Mouse (Mus musculus) bone marrow macrophage, adult 2 months (primary cell): ENCODE measurements around the gene Sc5d. TPM values are rescaled to one million over a fixed set of nuclear protein-coding genes. Genes with fewer than 3 reads are reported as not detected.

Experiments
- H3K27ac ChIP-seq: 2 replicates; pipeline ENCODE4 v1.5.1; 2012; ENCODE audit warnings: low read depth, low read length; ENCODE audit not compliant: insufficient read depth
- H3K4me1 ChIP-seq: 2 replicates; pipeline ENCODE4 v1.6.1; 2012; ENCODE audit warnings: low read length; ENCODE audit not compliant: control insufficient read depth, insufficient read depth
- H3K4me3 ChIP-seq: 2 replicates; pipeline ENCODE4 v1.5.1; 2012; ENCODE audit warnings: mild to moderate bottlenecking, low read length, moderate library complexity; ENCODE audit not compliant: insufficient read depth
- CTCF ChIP-seq: IDR thresholded peaks from 2 replicates; pipeline ENCODE4 v1.5.1; 2012; ENCODE audit warnings: low read depth, mild to moderate bottlenecking, low read length, moderate library complexity
- polyA plus RNA-seq: library from polyadenylated mRNA; stranded (reverse); fragments of >200 nt; gene quantifications from 2 replicates; pipeline ENCODE4 v1.2.4, GENCODE M21; 2012; ENCODE audit not compliant: missing spikeins, insufficient read depth, insufficient read length

Sc5d gene
- polyA plus RNA-seq, 1 experiment, result 25.3 TPM

DNA sequence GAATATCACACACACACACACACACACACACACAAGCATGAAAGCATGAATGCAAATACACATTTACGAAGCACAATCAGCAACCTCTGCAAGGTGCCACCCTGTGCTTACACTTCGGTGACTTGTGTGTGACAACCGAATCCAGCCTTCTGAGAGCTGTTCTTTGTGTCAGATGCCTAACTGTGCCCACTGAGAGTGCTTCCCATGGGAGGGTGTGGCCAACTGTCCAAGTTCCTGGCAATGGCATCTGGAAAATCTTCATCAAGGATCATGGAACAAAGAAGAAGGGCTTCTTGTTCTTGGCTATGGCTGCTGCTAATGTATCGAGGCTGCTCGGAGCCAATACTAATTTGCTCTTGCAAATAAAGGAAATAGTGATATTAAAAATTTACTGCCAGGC, 61.8 kb downstream of the Sc5d start:
- Histone ChIP-seq H3K4me3 (no peak overlapping the region), H3K4me1 (no peaks in the 10 kb centered on the region), H3K27ac (no peak overlapping the region)
- no peak for TF ChIP-seq CTCF

Other genes starting within 250 kb of the Sc5d start
- 22.2 and 25.1 TPM in 2 replicates for gene Sorl1, start 140.0 kb downstream of the Sc5d start, polyA plus RNA-seq
- not detected in 2 replicates for gene Tecta, start 135.7 kb upstream of the Sc5d start, polyA plus RNA-seq
- gene Tbcel, start 243.6 kb upstream of the Sc5d start, polyA plus RNA-seq, result 19.1 and 19.4 TPM in 2 replicates